Mouse (Mus musculus) G1E (cell line): ENCODE data around the gene Cwc22. TPM values are rescaled to one million over a fixed set of nuclear protein-coding genes. Genes with fewer than 3 reads are reported as not detected.

Source experiments
- ATAC-seq: 2 replicates; pipeline ENCODE4 v1.8.0; 2016; ENCODE audit warnings: mild to moderate bottlenecking; ENCODE audit not compliant: insufficient number of reproducible peaks, poor library complexity, low FRiP score, severe bottlenecking; ENCODE audit errors: extremely low read depth
- DNase-seq: peaks from one replicate; pipeline ENCODE4 v3.0.0; 2012; ENCODE audit warnings: low spot score
- H3K27me3 ChIP-seq: 2 replicates; pipeline ENCODE4 v1.6.1; 2012; ENCODE audit warnings: mild to moderate bottlenecking, low read length, inconsistent platforms; ENCODE audit not compliant: insufficient read depth
- H3K36me3 ChIP-seq: replicated peaks from 2 replicates; pipeline ENCODE3; 2012; ENCODE audit warnings: mild to moderate bottlenecking, inconsistent platforms
- H3K4me1 ChIP-seq: 2 replicates; pipeline ENCODE4 v1.6.1; 2012; ENCODE audit warnings: low read depth, low read length, inconsistent platforms, mixed read lengths; ENCODE audit not compliant: insufficient read depth
- H3K4me3 ChIP-seq: 2 replicates; pipeline ENCODE4 v1.5.1; 2012; ENCODE audit warnings: low read depth, mild to moderate bottlenecking, inconsistent platforms, low read length, moderate library complexity, mixed read lengths
- H3K9me3 ChIP-seq: replicated peaks from 2 replicates; pipeline ENCODE4 v1.6.1; 2012; ENCODE audit warnings: inconsistent platforms
- CTCF ChIP-seq: IDR thresholded peaks from 2 replicates; pipeline ENCODE4 v1.5.1; 2012; ENCODE audit warnings: low read depth, low read length, inconsistent platforms, mixed read lengths
- GATA1 ChIP-seq: IDR thresholded peaks from 2 replicates; pipeline ENCODE4 v1.6.1; 2012; ENCODE audit warnings: borderline replicate concordance, low read length, inconsistent platforms, mixed read lengths
- GATA2 ChIP-seq: IDR thresholded peaks from 2 replicates; pipeline ENCODE4 v1.6.1; 2012; ENCODE audit warnings: low read depth, low read length, inconsistent platforms, borderline replicate concordance
- POLR2AphosphoS5 ChIP-seq: IDR thresholded peaks from 2 replicates; pipeline ENCODE4 v1.6.1; 2012; ENCODE audit warnings: low read depth, low read length, inconsistent platforms; ENCODE audit not compliant: insufficient replicate concordance
- TAL1 ChIP-seq: conservative IDR thresholded peaks from 2 replicates; pipeline ENCODE4 v1.6.1; 2012; ENCODE audit warnings: low read depth, low read length, inconsistent platforms, mixed read lengths
- polyA plus RNA-seq: library from polyadenylated mRNA; stranded (reverse); fragments of >175 nt; gene quantifications from 2 replicates; pipeline ENCODE4 v1.2.3, GENCODE M21; 2012
- total RNA-seq, 2 experiments: library from RNA; stranded (forward) in 1 of 2; stranded (reverse) in 1 of 2; fragments of 200-1000 nt in 1 of 2; fragments of >200 nt in 1 of 2; fragmentation: Nextera tagmentation in 1 of 2; gene quantifications; 2 replicates each; pipeline ENCODE4 v1.2.3; 2014 to 2017

The Cwc22 gene
- total and polyA plus RNA-seq, 3 experiments: 22.5 to 106 (median 84.4) TPM

- Histone ChIP-seq H3K4me3 (no peak overlapping the region), H3K4me1 (no peaks in the 10 kb centered on the region), H3K9me3 (no peaks in the 10 kb centered on the region), H3K36me3 (no peaks in the 10 kb centered on the region), H3K27me3 (no peaks in the 10 kb centered on the region)
- no peak for TF ChIP-seq CTCF
- TF ChIP-seq GATA2: no peak
- TF ChIP-seq TAL1: no peak
- TF ChIP-seq GATA1: no peak
- no peak for TF ChIP-seq POLR2AphosphoS5
- ATAC-seq (no peak), DNase-seq (no peak)
Measured at GRCm38 (mm10) chr2:77879736-77880135, 66.4 kb downstream of the Cwc22 start.

GRCm38 (mm10) chr2:77877156-77877855 lies 68.9 kb downstream of the Cwc22 start:
- ATAC-seq (no peak), DNase-seq (no peak)
- H3K36me3 ChIP-seq: no peaks in the 10 kb centered on the region
- H3K4me1 ChIP-seq: no peaks in the 10 kb centered on the region
- no peak for TF ChIP-seq POLR2AphosphoS5
- no peak for TF ChIP-seq TAL1
- TF ChIP-seq CTCF: no peak
- TF ChIP-seq GATA2: no peak
- TF ChIP-seq GATA1: no peak
- no peaks in the 10 kb centered on the region for H3K27me3 ChIP-seq
- no peaks in the 10 kb centered on the region for H3K9me3 ChIP-seq
- no peak overlapping the region for H3K4me3 ChIP-seq

GRCm38 (mm10) chr2:77876331-77876730 lies 69.8 kb downstream of the Cwc22 start:
- Histone ChIP-seq H3K4me1 (no peaks in the 10 kb centered on the region), H3K27me3 (no peaks in the 10 kb centered on the region), H3K4me3 (no peak overlapping the region), H3K9me3 (no peaks in the 10 kb centered on the region), H3K36me3 (no peaks in the 10 kb centered on the region)
- no peak for ATAC-seq
- TF ChIP-seq POLR2AphosphoS5: no peak
- no peak for TF ChIP-seq GATA1
- TF ChIP-seq TAL1: no peak
- TF ChIP-seq GATA2: no peak
- no peak for TF ChIP-seq CTCF
- DNase-seq: no peak

- no peaks in the 10 kb centered on the region for H3K27me3 ChIP-seq
- ATAC-seq: no peak
- H3K4me1 ChIP-seq: no peaks in the 10 kb centered on the region
- no peak for TF ChIP-seq GATA2
- no peak for TF ChIP-seq TAL1
- TF ChIP-seq POLR2AphosphoS5: no peak
- no peak for TF ChIP-seq CTCF
- TF ChIP-seq GATA1: no peak
- no peak for DNase-seq
- H3K9me3 ChIP-seq: no peaks in the 10 kb centered on the region
- no peak overlapping the region for H3K4me3 ChIP-seq
- no peaks in the 10 kb centered on the region for H3K36me3 ChIP-seq
Measured at GRCm38 (mm10) chr2:77875516-77875915, 70.7 kb downstream of the Cwc22 start.

GRCm38 (mm10) chr2:77874678-77875077 lies 71.5 kb downstream of the Cwc22 start:
- TF ChIP-seq GATA1: no peak
- no peak for TF ChIP-seq POLR2AphosphoS5
- TF ChIP-seq TAL1: no peak
- no peak for TF ChIP-seq GATA2
- TF ChIP-seq CTCF: no peak
- Histone ChIP-seq H3K36me3 (no peaks in the 10 kb centered on the region), H3K27me3 (no peaks in the 10 kb centered on the region), H3K9me3 (no peaks in the 10 kb centered on the region), H3K4me3 (no peak overlapping the region), H3K4me1 (no peaks in the 10 kb centered on the region)
- no peak for ATAC-seq
- DNase-seq: no peak

GRCm38 (mm10) chr2:77873806-77874205 lies 72.4 kb downstream of the Cwc22 start:
- H3K27me3 ChIP-seq: no peaks in the 10 kb centered on the region
- H3K9me3 ChIP-seq: no peaks in the 10 kb centered on the region
- TF ChIP-seq POLR2AphosphoS5: no peak
- no peaks in the 10 kb centered on the region for H3K4me1 ChIP-seq
- no peak overlapping the region for H3K4me3 ChIP-seq
- DNase-seq: no peak
- ATAC-seq: no peak
- H3K36me3 ChIP-seq: no peaks in the 10 kb centered on the region

GRCm38 (mm10) chr2:77872676-77873075 lies 73.5 kb downstream of the Cwc22 start:
- no peak for DNase-seq
- Histone ChIP-seq H3K9me3 (no peaks in the 10 kb centered on the region), H3K27me3 (no peaks in the 10 kb centered on the region), H3K36me3 (no peaks in the 10 kb centered on the region), H3K4me3 (no peak overlapping the region), H3K4me1 (no peaks in the 10 kb centered on the region)
- TF ChIP-seq GATA1: no peak
- no peak for TF ChIP-seq POLR2AphosphoS5
- no peak for TF ChIP-seq TAL1
- no peak for TF ChIP-seq GATA2
- TF ChIP-seq CTCF: no peak
- ATAC-seq: no peak
